Mouse (Mus musculus): ENCODE data around the gene Grk4.

DNA sequence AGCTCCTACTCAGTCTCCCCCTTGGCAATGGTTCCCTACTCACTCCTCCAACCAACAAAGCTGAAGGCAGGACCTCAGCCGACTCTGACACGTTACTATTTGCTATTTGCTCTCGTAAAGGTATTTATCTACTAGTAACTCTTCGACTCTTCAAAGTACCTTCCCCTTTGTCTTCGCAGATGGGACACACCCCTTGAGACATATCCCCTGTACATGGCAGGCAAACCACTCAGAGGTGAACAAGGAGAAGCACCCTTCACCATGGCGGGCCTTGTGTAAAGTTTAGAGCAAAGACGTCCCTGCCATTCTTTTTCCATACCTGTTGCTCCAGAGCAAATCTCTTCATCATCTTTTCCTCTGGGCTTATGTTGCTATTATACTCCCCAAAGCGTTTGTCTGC, 2.6 kb upstream of the Grk4 start:
- TF ChIP-seq EP300 (IDR thresholded peaks at IDR 0.05; ENCODE audit: low read depth) = no peak
- no peak for TF ChIP-seq CTCF (IDR thresholded peaks at IDR 0.05; ENCODE audit: low read depth)

All from liver, embryonic 14.5 days (tissue).